Mouse (Mus musculus) bone marrow macrophage, adult 2 months (primary cell): Measurements from ENCODE around the gene Pim3. TPM values are rescaled to one million over a fixed set of nuclear protein-coding genes. Genes with fewer than 3 reads are reported as not detected.
A peak's percentile ranks its signal among the peaks of the same experiment; 100 is the strongest.
"Not testable (repeated sequence)": the region's sequence is repeated elsewhere in the genome, so short reads cannot be mapped to it uniquely, and the experiment has no call there.

Source experiments
- H3K27ac ChIP-seq: 2 replicates; pipeline ENCODE4 v1.5.1; 2012; ENCODE audit warnings: low read depth, low read length; ENCODE audit not compliant: insufficient read depth
- H3K4me1 ChIP-seq: 2 replicates; pipeline ENCODE4 v1.6.1; 2012; ENCODE audit warnings: low read length; ENCODE audit not compliant: control insufficient read depth, insufficient read depth
- H3K4me3 ChIP-seq: 2 replicates; pipeline ENCODE4 v1.5.1; 2012; ENCODE audit warnings: mild to moderate bottlenecking, low read length, moderate library complexity; ENCODE audit not compliant: insufficient read depth
- CTCF ChIP-seq: IDR thresholded peaks from 2 replicates; pipeline ENCODE4 v1.5.1; 2012; ENCODE audit warnings: low read depth, mild to moderate bottlenecking, low read length, moderate library complexity
- POLR2A ChIP-seq: IDR thresholded peaks from 2 replicates; pipeline ENCODE4 v1.6.1; 2012; ENCODE audit warnings: mild to moderate bottlenecking, low read depth, low read length, borderline replicate concordance
- polyA plus RNA-seq: library from polyadenylated mRNA; stranded (reverse); fragments of >200 nt; gene quantifications from 2 replicates; pipeline ENCODE4 v1.2.4, GENCODE M21; 2012; ENCODE audit not compliant: missing spikeins, insufficient read depth, insufficient read length

The Pim3 gene
- 9.2 and 9.9 TPM in 2 replicates for polyA plus RNA-seq

DNA sequence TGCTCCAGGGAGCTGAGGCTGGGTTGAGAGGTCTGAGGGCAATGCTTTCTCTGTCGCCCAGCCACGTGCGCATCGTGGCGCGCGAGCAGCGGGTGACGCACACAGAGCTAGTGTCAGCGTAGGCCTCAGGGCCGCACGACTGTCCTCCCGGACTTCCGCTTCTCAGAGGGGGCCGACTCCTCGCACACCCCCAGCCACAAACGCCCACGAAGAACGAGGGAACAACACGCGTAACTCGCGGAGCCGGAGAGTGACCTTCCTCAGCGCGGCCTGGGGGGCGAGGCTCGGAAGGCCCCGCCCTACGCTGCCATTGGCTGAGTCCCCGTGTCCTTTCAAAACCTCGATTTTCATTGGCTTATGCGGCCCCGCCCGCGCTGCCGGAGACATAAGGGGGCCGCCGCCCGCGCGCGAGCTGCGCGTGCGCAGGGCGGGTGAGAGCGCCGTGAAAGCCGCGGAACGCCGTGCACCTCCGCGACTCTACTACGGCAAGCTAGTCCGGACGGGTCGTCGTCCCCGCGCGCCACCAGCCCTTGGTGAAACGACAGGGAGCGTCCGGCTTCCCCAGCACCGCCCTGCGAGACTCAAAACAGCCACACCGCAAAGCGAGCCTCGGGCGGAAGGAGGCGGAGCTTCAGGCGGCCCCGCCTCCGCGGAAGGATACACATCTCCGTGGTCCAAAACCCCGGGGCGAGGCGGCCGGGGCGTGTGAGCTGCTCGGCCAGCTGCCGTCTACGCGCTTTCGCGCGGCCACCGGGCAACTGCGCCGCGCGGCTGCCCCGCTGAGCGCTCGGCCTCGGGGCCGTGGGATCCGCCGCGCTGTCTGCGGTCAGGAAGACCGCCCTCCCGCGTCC, at the start of gene Pim3:
Gene Pim3, plus strand, starts transcription at position 415 of the 851 bp plus-strand sequence.
- no peak for TF ChIP-seq CTCF
- peak; percentile 72; the same call in 1 of the 2 replicates for TF ChIP-seq POLR2A
- Histone ChIP-seq H3K4me1 (peaks cover 21% of the 10 kb centered on the region), H3K4me3 (peak within 1 kb of the TSS; percentile 97), H3K27ac (peak within 1 kb of the TSS; percentile 97)

DNA sequence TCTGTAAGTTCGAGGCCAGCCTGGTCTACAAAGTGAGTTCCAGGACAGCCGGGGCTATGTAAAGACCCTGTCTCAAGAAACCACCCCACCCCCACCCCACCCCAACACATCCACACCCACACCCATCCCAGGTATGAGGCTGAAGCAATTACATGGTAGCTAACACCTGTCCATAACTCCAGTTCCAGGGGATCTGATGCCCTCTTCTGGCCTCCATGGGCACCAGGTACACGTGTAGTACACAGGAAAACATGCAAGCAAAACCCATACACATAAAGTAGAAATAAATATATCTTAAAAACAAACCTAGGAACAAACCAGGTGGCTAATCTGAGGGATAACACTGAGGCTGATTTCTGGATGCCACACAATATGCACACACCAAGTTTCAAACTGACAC, 48.7 kb upstream of the Pim3 start:
- TF ChIP-seq CTCF (no peak), POLR2A (no peak)
- peaks cover 15% of the 10 kb centered on the region for H3K4me1 ChIP-seq

DNA sequence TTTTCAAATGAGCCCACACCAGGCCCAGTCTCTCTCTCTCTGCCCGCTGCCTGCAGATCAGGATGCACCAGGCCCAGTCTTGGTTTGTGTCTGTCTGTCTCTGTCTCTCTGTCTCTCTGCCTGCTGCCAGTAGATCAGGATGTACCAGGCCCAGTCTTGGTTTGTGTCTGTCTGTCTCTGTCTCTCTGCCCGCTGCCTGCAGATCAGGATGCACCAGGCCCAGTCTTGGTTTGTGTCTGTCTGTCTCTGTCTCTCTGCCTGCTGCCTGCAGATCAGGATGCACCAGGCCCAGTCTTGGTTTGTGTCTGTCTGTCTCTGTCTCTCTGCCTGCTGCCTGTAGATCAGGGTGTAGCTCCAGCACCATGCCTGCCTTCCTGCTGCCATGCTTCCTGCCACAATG, 48.1 kb upstream of the Pim3 start:
- peaks cover 16% of the 10 kb centered on the region for H3K4me1 ChIP-seq
- H3K27ac ChIP-seq, H3K4me3 ChIP-seq: not testable (repeated sequence)

More for the DNA sequence above, 48.7 kb upstream of the Pim3 start:
- no peak overlapping the region for H3K27ac ChIP-seq
- no peak overlapping the region for H3K4me3 ChIP-seq

DNA sequence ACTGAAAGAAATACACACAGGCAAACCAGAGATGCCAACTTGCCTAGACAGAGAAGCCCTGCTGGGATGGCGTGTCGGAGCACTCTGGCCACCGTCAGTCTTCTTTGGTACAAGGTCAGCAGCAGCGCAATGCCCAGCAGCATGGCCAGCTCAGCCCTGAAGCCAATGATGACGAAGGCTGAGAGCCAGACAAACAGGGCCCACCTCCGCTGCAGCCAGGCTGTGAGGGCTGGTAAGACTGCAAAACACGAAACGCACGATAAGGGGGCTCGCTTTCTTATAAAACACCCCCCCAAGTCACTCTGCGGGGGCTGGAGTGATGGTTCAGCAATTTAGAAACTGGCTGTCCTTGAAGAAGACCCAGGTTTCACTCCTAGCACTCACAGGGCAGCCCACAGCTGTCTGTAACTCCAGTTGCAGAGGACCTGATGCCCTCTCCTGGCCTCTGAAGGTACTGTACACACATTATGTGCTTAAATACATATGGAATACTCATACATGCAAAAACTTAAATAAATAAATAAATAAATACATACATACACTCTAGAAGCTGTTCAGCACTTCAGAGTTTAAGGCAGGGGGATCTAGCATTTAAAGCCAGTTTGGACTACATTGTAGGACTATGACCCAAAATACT, 47.5 kb upstream of the Pim3 start:
- Histone ChIP-seq H3K4me3 (no peak overlapping the region), H3K27ac (peak overlapping the region; percentile 63), H3K4me1 (peaks cover 16% of the 10 kb centered on the region)
- TF ChIP-seq CTCF (no peak), POLR2A (no peak)

DNA sequence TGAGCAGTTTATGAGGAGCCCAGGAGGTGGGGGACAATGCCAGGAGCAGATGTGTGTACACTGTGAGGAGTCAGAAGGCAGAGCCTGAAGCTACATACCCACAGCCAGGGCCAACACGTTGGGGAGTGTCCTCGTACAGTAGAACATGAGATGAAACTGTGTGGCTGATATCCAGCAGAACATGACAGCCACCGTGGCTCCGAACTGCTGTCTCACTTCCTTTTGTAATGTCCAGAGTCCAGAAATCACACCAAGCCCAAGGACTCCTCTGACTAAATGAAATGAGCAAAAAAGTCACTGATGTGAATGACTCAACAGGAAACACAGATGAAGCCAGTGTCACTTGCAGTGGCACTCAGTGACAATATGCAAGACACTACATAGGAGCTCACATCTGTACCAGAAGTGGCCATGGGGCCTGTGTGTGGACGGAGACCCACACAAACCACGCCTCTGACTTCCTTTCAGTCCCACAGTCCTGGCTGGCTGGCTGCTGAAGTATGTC, 46.7 kb upstream of the Pim3 start:
- no peak overlapping the region for H3K4me3 ChIP-seq
- peak overlapping the region; percentile 63 for H3K27ac ChIP-seq
- peaks cover 17% of the 10 kb centered on the region for H3K4me1 ChIP-seq
- TF ChIP-seq POLR2A (no peak), CTCF (no peak)

DNA sequence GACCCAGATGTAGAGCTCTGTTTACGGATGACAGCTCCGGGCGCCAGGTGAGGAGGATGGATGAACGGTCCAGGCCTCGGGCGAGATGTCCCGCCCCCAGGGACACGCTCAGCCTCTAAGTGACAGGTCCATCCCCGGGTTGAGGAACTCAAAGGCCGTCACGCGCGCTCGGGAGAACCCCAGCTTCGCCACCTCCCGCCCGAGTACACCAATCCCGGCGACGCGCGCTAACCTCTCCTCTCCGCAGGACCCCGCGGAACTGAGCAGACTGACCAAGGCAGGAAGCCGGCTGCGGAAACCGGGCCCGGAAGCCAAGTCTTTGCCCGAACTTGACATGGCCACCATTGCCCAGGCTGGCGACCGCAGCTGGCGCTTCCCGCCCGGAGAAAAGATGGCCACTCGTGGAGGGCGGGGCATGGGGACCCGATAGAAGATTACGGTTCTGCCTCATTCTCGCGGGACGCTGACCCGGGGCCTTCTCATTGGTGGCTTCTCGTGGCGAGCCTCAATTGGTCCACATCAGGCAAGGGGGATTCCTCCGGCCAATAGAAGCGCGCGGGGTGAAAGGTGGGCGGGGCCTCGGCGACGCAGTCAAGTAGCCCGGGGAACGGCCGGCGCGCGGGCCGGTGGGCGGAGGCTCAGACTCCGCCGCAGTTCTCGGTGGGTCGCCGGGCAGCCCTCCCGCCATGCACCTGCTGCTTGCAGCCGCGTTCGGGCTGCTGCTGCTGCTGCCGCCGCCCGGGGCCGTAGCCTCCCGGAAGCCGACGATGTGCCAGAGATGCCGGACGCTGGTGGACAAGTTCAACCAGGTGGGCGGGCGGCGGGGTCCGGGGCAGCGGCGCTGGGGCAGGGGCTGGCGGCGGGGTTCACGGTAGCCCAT, 42.7 kb upstream of the Pim3 start, which contains the start of the genes Alg12 and Creld2:
Gene Alg12, minus strand, starts transcription at position 293 of the 880 bp plus-strand sequence.
Gene Creld2, plus strand, starts transcription at position 621 of the 880 bp plus-strand sequence.
- H3K4me1 ChIP-seq = peaks cover 22% of the 10 kb centered on the region
- peak within 1 kb of the TSS; percentile 91 for H3K4me3 ChIP-seq
- peak within 1 kb of the TSS; percentile 77 for H3K27ac ChIP-seq
- TF ChIP-seq POLR2A (no peak), CTCF (no peak)

DNA sequence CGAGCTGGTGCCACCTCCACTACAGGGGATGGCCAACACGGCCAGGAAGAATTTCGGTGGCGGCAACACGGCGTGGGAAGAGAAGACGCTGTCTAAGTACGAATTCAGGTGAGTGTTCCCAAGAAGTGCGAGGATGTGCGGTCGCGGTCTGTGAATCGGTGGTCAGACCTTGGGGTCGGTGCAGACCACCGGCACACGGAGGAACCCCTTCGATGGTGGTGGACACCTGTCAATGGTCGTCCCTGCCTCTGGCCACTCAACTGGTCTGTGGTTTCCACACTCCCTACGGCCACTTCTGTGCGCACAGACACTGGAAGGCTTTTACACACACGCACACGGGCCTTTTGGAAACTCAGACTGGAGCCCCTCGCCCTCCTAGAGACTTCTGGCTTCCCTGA, 42.1 kb upstream of the Pim3 start:
- peak overlapping the region; percentile 67 for H3K4me3 ChIP-seq
- peaks cover 20% of the 10 kb centered on the region for H3K4me1 ChIP-seq
- H3K27ac ChIP-seq = no peak overlapping the region
- no peak for TF ChIP-seq POLR2A
- no peak for TF ChIP-seq CTCF

DNA sequence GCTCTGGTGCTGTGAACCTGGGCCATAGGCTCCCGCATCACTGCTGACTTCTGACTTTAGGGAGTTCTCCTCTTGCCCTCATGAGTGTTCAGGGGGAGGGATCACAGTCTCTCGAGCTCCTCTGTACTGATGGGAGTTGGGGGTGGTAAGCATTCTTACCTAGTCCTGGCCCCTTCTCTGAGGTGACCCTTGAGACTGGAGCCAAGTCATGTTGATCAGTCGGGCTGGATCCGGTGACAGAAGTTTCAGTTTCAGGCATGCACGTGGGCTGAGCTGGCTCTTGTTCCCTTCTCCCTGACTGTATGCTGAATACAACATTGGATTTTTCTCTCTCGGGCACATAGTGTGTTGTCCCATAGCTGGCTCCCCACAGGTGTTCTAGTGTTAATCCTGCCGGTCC, 40.6 kb upstream of the Pim3 start:
- Histone ChIP-seq H3K4me1 (peaks cover 10% of the 10 kb centered on the region), H3K4me3 (no peak overlapping the region), H3K27ac (no peak overlapping the region)
- TF ChIP-seq CTCF (no peak), POLR2A (no peak)

DNA sequence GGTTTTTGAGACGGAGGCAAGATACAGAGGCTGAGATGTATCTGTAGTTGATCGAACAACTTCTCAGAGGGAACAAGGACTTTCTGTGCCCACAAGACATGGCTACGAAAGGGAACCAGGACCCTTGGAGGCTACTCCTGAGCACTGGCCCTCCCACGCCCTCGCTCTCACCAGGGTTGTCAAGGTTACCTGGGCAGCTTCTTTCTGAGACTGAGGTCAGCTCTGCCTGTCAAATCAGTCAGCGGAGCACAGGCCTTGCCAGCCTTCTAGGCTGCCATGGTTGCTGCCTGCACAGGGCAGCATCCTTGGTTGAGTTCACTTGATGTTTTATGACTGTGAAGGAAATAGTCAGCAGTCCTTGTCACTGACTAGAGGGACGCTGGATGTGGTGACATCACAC, 39.5 kb upstream of the Pim3 start:
- Histone ChIP-seq H3K4me3 (no peak overlapping the region), H3K4me1 (peaks cover 7% of the 10 kb centered on the region), H3K27ac (no peak overlapping the region)
- TF ChIP-seq POLR2A (no peak), CTCF (no peak)
